Mouse (Mus musculus) megakaryocyte, embryonic 14.5 days (primary cell): ENCODE measurements at regions not wholly inside any gene's neighbourhood (a gene's known extent, or its start where the extent isn't known, plus 50 kb on each side); places are given as distances from the start of the nearest gene placed in this dataset.

Source experiments
- FLI1 ChIP-seq: IDR thresholded peaks from 2 replicates; pipeline ENCODE4 v1.6.1; 2012; ENCODE audit warnings: low read length, inconsistent platforms, mixed read lengths
- GATA1 ChIP-seq: IDR thresholded peaks from 3 replicates; pipeline ENCODE4 v1.6.1; 2012; ENCODE audit warnings: mixed read lengths, low read length, inconsistent platforms, borderline replicate concordance

- no peak for TF ChIP-seq GATA1
- no peak for TF ChIP-seq FLI1
These were observed 73.4 kb upstream of the Egln3 start for GRCm38 (mm10) chr12:54276978-54277537.
